Mouse (Mus musculus) colon, adult 2 months (tissue): ENCODE measurements around the gene Tmem35b. TPM values are rescaled to one million over a fixed set of nuclear protein-coding genes. Genes with fewer than 3 reads are reported as not detected.

ENCODE experiments used
- polyA plus RNA-seq: library from polyadenylated mRNA; depleted of rRNA; stranded (reverse); fragments of >200 nt; gene quantifications from 2 replicates; pipeline ENCODE4 v1.2.3, GENCODE M21; 2012; rRNA removed

Gene Tmem35b
- 13.4 and 17.1 TPM in 2 replicates for polyA plus RNA-seq

GRCm38 (mm10) chr4:127123391-127123790 lies at the start of gene Tmem35b:
Gene Tmem35b (plus strand): TSS chr4:127123691.

GRCm38 (mm10) chr4:127076875-127077548 lies 46.5 kb upstream of the Tmem35b start, which contains the start of gene Zmym6:
Gene Zmym6 (plus strand): TSS chr4:127077383.

GRCm38 (mm10) chr4:127168914-127169345 lies 45.4 kb downstream of the Tmem35b start, which contains the start of gene Dlgap3:
Gene Dlgap3 (plus strand): TSS chr4:127169204.

Other genes starting within 250 kb of the Tmem35b start
- gene Zmym4, start 155.6 kb upstream of the Tmem35b start, polyA plus RNA-seq: 1.7 and 2.5 TPM in 2 replicates
- 41.9 and 48.0 TPM in 2 replicates for gene Sfpq, start 102.4 kb upstream of the Tmem35b start, polyA plus RNA-seq
- 0.97 and 1.0 TPM in 2 replicates for gene Zmym1, start 62.5 kb upstream of the Tmem35b start, polyA plus RNA-seq
- gene Zmym6, start 46.3 kb upstream of the Tmem35b start, polyA plus RNA-seq: 2.0 and 2.1 TPM in 2 replicates
- gene Dlgap3, start 45.5 kb downstream of the Tmem35b start, polyA plus RNA-seq: 1.3 and 1.5 TPM in 2 replicates
- 32.6 and 36.4 TPM in 2 replicates for gene Smim12, start 120.1 kb downstream of the Tmem35b start, polyA plus RNA-seq
- gene Gja4, start 190.3 kb downstream of the Tmem35b start, polyA plus RNA-seq: 15.6 and 17.4 TPM in 2 replicates
- 75.2 and 77.0 TPM in 2 replicates for gene Gjb3, start 207.2 kb downstream of the Tmem35b start, polyA plus RNA-seq
- gene Gjb4, start 230.4 kb downstream of the Tmem35b start, polyA plus RNA-seq: 3.6 and 4.1 TPM in 2 replicates
- 6.6 and 8.3 TPM in 2 replicates for gene Gjb5, start 234.5 kb downstream of the Tmem35b start, polyA plus RNA-seq